Mouse (Mus musculus) heart, postnatal 36 days (tissue): ENCODE measurements around the gene 1500009L16Rik. TPM values are rescaled to one million over a fixed set of nuclear protein-coding genes. Genes with fewer than 3 reads are reported as not detected.
A peak's percentile ranks its signal among the peaks of the same experiment; 100 is the strongest.

Source experiments
- DNase-seq, 2 experiments: peaks; one replicate each; pipeline ENCODE4 v3.0.0; 2021 to 2022
- intact Hi-C: fragments of 180-260 bp; cut with DNase I; formaldehyde crosslinking; loops from one replicate; pipeline ENCODE4 v1.15.1; 2025
- total RNA-seq, 2 experiments: library from RNA; stranded (reverse); gene quantifications; 2 replicates each; pipeline ENCODE4 v1.2.3; 2021

1500009L16Rik gene
- total RNA-seq: 1 to 10 TPM; 4.5 to 7.9 TPM

- peak; percentile 47 to 48 for DNase-seq
- intact Hi-C loops: no loop called here
These were observed at the start of gene 1500009L16Rik for GRCm38 (mm10) chr10:83722579-83723031. TSS of gene 1500009L16Rik (plus strand) at chr10:83722865.

GRCm38 (mm10) chr10:83681334-83681733, 41.3 kb upstream of the 1500009L16Rik start:
- DNase-seq: no peak
- intact Hi-C loops: no loop called here

DNA sequence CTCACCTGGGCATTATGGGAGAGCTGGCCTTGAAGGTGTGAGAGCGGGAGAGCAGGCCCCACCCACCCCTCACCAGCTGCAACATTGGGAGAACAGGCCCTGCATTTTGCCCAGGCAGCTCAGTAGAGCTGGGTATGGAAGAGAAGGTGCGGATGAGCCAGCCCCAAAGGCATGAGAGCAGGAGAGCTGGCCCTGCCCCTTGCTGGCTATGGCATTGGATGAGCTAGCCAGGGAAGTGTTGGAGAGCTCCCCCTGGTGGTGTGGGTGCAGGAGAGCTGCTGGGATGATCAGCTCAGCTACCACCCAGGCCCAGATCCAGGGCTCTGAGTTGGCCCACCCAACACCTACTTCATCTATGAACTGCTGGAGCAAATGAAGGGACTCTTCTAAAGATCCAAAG, 34.5 kb upstream of the 1500009L16Rik start:
- intact Hi-C loops: no loop called here
- no peak for DNase-seq

GRCm38 (mm10) chr10:83692175-83692895, 30.3 kb upstream of the 1500009L16Rik start:
- intact Hi-C loops: no loop called here
- no peak for DNase-seq

DNA sequence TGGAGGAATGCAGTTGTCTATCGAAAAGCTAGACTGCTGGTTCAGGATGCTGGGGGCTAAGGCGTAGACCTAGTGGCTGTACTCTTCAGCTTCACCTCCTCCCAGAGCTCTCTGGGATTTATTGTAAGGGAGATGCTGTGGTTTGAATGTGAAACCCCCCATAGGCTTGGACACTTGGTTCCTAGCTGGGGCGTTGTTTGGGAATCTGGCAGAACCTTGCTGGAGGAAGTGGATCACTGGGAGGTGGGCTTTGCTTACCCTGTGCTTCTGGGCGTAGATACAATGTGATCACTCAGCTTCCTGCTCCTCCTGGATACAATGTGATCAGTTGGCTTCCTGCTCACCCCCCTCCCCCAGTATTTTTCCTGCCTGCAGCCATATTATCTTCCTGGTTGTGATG, 26.4 kb upstream of the 1500009L16Rik start:
- no peak for DNase-seq
- intact Hi-C loops: no loop called here

DNA sequence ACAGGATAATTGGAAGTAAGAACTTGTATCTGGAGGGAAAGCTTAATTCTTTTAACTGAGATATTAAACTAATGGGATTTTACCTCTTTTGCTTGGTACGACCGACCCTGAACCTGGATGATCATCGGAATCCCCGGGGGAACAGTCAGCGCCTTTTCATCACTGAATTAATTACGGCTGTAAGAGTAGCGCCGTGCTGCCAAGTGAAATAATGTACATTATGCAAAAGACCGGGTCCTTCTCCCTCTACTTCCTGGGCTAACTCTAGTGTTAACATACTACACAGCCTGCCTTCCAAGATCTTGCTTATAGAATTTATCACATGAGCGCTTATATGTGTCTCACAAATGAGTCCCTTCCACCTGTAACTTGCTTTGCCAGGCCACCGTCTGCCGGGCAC, 16.0 kb upstream of the 1500009L16Rik start:
- DNase-seq: no peak
- intact Hi-C loops: no loop called here

DNA sequence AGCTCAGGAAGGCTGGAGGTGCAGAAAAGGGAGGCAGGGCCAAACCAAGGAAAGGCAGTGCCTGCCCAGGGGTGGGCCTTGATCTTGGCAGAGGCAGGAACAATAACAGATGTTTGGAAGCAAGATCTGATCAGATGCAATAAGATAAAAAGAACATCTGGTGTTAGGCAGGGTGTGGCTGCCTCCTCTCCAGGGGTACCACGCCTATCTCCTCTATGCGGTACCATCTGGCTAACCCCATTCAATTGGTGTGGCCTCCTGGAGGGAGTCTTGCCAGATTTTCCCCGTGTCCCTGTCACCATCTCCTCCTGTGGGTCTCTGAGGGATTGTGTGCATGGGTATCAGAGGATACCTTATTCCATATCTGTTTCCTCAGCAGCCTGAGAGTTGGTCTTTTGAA, 12.7 kb upstream of the 1500009L16Rik start:
- no peak for DNase-seq
- intact Hi-C loops: no loop called here

DNA sequence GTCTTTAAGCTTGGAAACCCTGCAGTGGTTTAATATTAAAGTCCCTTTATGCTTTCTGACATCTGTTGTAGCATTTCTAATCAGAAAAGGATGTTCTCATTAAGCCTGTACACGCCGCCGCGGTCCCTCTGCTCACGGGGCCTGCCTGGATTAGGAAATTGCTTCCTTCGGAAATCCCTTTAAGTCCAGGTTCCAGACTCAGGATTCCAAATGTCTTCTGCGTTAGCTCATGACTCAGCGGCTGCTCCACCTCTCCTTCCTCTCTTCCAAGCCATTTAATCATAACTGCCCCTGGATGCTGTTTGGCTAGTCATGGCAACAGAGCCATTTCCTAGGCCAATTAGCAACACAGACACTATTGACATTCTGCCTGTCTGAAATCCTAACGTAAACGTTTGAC, 10.9 kb upstream of the 1500009L16Rik start:
- DNase-seq: no peak
- intact Hi-C loops: no loop called here

GRCm38 (mm10) chr10:83718855-83719474, 3.7 kb upstream of the 1500009L16Rik start:
- intact Hi-C loops: no loop called here
- no peak for DNase-seq

GRCm38 (mm10) chr10:83723055-83723454, 390 bp downstream of the 1500009L16Rik start:
- intact Hi-C loops: no loop called here

GRCm38 (mm10) chr10:83724351-83725059, 1.8 kb downstream of the 1500009L16Rik start:
- no peak for DNase-seq
- intact Hi-C loops: loop anchor here (5.0 kb wide), 2 partner anchors 53 to 77 kb away; partner anchors contain the start of gene Appl2

More at GRCm38 (mm10) chr10:83723055-83723454, 390 bp downstream of the 1500009L16Rik start:
- DNase-seq: peak; percentile 18 to 35

DNA sequence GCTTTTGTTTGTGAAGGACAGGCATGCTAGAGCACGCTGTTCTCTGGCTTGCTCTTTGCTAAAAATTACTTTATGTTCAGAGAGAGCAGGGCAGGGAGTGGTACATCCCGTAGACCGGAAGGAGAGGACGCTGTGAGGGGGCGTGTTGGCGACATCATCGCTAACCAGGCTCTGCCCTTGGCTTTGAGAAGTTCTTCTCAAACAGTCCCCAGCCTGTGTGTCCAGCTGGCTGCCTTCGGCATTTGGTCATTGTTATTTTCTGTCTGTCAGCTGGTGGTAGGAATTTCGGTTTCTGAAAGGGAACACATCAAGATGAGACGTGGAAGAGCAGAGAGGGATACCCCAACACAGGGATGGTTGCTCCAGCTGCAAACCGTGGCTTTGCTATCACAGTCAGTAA, 3.5 kb downstream of the 1500009L16Rik start:
- peak; percentile 44 to 54 for DNase-seq
- intact Hi-C loops: loop anchor here (5.0 kb wide), 2 partner anchors 51 to 79 kb away; partner anchors contain the start of gene Appl2

DNA sequence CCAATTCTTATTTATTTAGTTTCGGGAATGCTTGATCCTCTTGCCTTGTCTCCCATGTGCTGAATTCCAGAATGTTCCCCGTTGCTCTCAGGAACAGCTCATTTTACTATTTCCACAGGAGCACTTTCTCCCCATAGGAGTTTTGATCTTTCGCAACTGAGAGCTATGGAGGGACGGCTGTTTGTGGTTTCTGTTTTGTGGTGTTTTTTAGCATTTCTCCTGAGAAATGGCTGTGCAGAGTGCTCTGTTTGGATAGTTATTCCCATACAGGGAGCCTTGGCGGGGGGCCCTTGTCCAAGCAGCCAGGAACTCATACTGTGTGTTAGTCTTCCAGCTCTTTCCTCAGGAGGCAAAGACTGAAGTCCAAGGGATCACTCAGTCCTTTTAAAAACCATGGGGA, 5.2 kb downstream of the 1500009L16Rik start:
- intact Hi-C loops: loop anchor here (5.0 kb wide), 2 partner anchors 49 to 81 kb away; partner anchors contain the start of gene Appl2

DNA sequence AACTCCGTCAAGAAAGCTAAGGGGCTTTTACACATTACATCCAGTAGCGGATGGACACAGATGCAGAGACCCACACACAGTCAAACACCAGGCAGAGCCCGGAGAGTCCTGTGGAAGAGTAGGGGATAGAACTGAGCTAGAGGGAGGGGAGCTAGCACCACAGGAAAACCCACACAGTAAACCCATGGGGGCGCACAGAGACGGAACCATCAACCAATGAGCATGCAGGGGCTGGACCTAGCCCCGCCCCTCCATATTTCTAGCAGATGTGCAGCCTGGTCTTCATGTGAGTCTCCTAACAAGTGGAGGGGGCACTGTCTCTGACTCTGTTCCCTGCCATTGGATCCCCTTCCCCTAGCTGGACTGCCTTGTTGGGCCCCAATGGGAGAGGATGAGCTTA, 5.9 kb downstream of the 1500009L16Rik start:
- intact Hi-C loops: loop anchor here (5.0 kb wide), 2 partner anchors 49 to 81 kb away; partner anchors contain the start of gene Appl2
- DNase-seq: no peak

More for the DNA sequence above, 5.2 kb downstream of the 1500009L16Rik start:
- DNase-seq: no peak

DNA sequence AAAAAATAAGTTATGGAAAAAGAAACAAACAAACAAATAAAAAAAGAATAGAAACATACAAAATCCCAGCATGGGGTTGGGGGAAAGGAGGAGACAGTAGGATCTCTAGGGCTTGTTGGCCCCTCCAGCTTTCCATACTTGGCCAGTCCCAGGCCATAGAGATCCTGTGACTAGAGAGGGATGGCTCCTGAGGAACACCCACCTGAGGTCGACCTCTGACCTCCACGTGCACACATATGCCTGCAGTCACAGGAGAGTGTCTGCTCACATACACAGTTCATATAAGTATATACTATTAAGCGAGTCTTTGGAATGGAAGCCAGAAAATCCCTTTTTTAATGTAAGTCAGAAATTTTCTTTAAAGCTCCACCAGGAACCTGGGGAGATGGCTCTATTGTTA, 6.4 kb downstream of the 1500009L16Rik start:
- intact Hi-C loops: loop anchor here (5.0 kb wide), 2 partner anchors 48 to 82 kb away; partner anchors contain the start of gene Appl2
- DNase-seq: no peak

- DNase-seq: peak; percentile 87 to 96
- intact Hi-C loops: loop anchor here (5.0 kb wide), 2 partner anchors 48 to 82 kb away; partner anchors contain the start of gene Appl2
These were observed 6.8 kb downstream of the 1500009L16Rik start for GRCm38 (mm10) chr10:83729492-83729891.

GRCm38 (mm10) chr10:83733725-83734124, 11.1 kb downstream of the 1500009L16Rik start:
- no peak for DNase-seq
- intact Hi-C loops: no loop called here

GRCm38 (mm10) chr10:83738996-83739655, 16.5 kb downstream of the 1500009L16Rik start:
- no peak for DNase-seq
- intact Hi-C loops: no loop called here

GRCm38 (mm10) chr10:83744656-83745055, 22.0 kb downstream of the 1500009L16Rik start:
- intact Hi-C loops: no loop called here
- DNase-seq: peak; percentile 34 to 45

DNA sequence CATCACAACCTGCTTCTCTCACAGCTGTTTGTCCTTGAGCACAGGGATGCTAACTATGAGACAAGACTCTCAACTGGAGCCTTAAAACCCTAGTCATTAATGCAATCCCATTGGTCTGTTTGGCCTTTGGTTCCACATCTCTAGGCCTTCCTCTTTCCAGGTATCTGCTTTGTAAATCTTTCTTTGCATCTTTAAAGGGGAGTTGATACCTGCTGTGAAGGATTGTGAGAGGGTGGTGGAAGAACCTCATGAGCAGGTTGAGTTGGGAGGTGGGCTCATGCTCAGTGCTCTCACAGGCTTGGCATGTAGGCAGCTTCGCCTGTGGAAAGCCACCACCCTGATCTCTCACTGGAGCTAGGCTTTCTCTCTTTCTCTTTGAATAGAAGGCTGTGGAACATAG, 30.4 kb downstream of the 1500009L16Rik start:
- no peak for DNase-seq
- intact Hi-C loops: no loop called here
